Mouse (Mus musculus) macrophage (primary cell): Measurements from ENCODE around the gene Tex30. TPM values are rescaled to one million over a fixed set of nuclear protein-coding genes. Genes with fewer than 3 reads are reported as not detected.
"Not testable (repeated sequence)": the region's sequence is repeated elsewhere in the genome, so short reads cannot be mapped to it uniquely, and the experiment has no call there.

Experiments used
- H3K27ac ChIP-seq: fragments of 350-480 bp; formaldehyde crosslinking; 2 replicates; pipeline ENCODE4 v1.9.0; 2021
- H3K36me3 ChIP-seq: fragments of 350-480 bp; formaldehyde crosslinking; 2 replicates; pipeline ENCODE4 v1.9.0; 2021; ENCODE audit errors: inconsistent target
- H3K4me3 ChIP-seq: fragments of 350-480 bp; formaldehyde crosslinking; 2 replicates; pipeline ENCODE4 v1.9.0; 2021; ENCODE audit errors: inconsistent target
- H3K79me2 ChIP-seq: fragments of 350-480 bp; formaldehyde crosslinking; 2 replicates; pipeline ENCODE4 v1.9.0; 2021; ENCODE audit errors: inconsistent target
- WGBS: methylation state at CpG from one replicate; pipeline ENCODE4 v1.1.7; 2026; ENCODE audit warnings: inconsistent platforms; ENCODE audit not compliant: missing documents; 5-methylcytosine and 5-hydroxymethylcytosine counted together
- polyA plus RNA-seq: library from polyadenylated mRNA; stranded (reverse); fragments of 250-400 nt; gene quantifications from 3 replicates; pipeline ENCODE4 v1.2.4, GENCODE M21; 2018; ENCODE audit warnings: inconsistent platforms

Gene Tex30
- polyA plus RNA-seq, 1 experiment from 2014 or later, result 6.4 TPM

DNA sequence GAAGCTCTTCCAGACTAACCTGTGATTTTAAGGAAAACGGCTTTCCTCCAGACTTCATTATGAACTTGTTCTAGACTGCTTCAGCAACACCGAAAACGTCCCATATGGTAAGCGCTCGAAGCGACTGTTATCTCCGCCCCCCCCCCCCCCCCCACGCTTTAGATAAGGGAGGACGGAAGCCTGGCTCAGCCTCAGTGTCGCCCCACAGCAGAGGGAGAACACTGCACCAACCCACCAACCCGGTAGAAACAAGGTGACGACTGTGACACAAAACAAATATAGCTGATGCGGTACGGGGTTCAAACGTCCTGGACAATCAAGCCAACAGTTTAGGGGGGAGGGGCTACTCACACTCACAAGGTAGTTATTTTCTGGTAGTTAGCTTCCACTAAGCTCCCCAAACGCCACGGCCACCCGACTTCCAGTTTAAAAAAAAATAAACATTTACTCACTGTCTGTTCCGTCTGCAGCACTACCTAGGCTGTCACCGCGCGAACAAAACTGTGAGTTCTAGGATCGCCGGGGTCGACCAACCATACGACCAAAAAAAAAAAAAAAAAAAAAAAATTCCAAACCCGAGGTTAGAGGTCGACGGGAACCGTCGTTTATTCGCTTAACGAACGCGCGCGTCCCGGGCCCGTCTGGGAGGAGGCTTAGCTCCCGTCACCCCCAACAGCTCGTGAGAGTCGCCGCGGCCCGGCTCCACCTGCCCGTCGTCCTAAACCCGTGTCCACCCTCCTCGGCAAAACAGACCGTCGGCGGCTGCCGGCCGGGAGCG is 604 bp downstream of the Tex30 start:
- no peaks in the 10 kb centered on the region for H3K36me3 ChIP-seq
- peak overlapping the region; percentile 22; the same call in 1 of the 2 replicates for H3K27ac ChIP-seq
- WGBS, result 1% methylated on average over 53 of the region's 55 CpGs
- peak overlapping the region; percentile 74 for H3K4me3 ChIP-seq
- H3K79me2 ChIP-seq, result peaks cover 46% of the 10 kb centered on the region

DNA sequence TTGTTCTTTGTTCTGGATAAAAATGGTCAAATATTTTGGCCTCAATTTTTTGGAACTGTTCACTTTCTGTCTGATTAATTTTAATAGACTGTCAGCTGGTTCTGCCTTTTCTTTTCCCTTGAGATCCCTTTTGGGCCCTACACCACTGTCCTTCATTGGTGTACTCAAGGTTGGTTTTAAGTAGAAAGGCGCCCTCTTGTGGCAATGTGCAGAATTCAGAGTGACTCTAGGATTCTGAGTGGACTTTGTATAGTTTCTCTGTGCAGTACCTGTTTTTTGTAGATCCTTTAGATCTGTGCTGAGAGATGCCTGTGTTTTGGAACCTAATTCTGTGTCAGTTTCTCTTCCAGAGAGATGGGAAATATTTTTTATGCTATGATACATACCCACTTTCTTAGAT is 37.6 kb downstream of the Tex30 start:
- 0% methylated on average over 1 of the region's 1 CpGs for WGBS
- Histone ChIP-seq H3K27ac (no peak overlapping the region), H3K4me3 (no peak overlapping the region), H3K36me3 (no peaks in the 10 kb centered on the region), H3K79me2 (no peaks in the 10 kb centered on the region)

DNA sequence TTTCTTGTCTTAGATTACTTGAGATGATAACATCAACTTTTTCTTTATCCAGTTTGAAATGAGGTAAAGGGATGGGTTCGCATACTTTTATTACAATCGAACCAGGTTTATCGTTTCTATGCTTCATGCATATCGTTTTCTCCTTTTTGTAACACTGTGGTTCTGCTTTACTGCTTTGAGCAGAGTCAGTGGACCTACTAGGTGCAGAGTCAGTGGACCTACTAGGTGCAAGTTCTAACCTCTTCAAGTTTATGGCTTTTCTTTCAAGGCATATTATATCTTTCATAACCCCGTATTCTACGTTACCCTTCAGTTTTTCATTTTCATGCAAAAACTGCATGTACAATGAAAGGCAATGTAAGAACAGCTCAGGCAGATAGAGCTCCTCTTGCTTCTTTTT is 38.8 kb downstream of the Tex30 start:
- H3K4me3 ChIP-seq, result no peak overlapping the region
- WGBS, result 96% methylated on average over 6 of the region's 6 CpGs
- H3K27ac ChIP-seq, result no peak overlapping the region
- no peaks in the 10 kb centered on the region for H3K79me2 ChIP-seq
- H3K36me3 ChIP-seq, result no peaks in the 10 kb centered on the region

DNA sequence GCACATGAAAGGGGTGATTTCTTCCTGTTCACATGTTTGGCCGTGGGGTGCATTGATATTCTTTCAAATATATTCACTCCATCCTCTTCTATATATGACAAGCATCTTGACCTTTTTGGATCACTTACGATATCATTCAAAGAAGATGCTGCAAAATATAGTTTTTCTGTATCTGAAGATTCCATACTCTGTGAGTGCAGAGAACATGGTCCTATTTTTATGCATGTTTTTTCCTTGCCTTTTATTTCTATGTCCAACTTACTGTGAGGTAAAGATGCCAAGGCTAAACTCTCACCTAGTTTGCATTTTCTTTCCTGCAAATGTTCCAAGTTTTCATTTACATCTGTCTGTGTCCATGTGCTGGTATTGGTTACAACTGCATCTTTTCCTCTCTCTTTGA is 40.4 kb downstream of the Tex30 start, which contains the start of gene Gm8251:
TSS of gene Gm8251 (minus strand) at position 101 of the 400 bp plus-strand sequence.
- Histone ChIP-seq H3K79me2 (no peaks in the 10 kb centered on the region), H3K36me3 (no peaks in the 10 kb centered on the region), H3K27ac (no peak within 1 kb of the TSS), H3K4me3 (no peak within 1 kb of the TSS)
- 85% methylated on average over 2 of the region's 2 CpGs for WGBS

GRCm38 (mm10) chr1:44057805-44058204 is 44.4 kb downstream of the Tex30 start:
- WGBS, result 84% methylated on average over 3 of the region's 3 CpGs
- H3K36me3 ChIP-seq, result no peaks in the 10 kb centered on the region
- no peaks in the 10 kb centered on the region for H3K79me2 ChIP-seq
- no peak overlapping the region for H3K4me3 ChIP-seq
- no peak overlapping the region for H3K27ac ChIP-seq

DNA sequence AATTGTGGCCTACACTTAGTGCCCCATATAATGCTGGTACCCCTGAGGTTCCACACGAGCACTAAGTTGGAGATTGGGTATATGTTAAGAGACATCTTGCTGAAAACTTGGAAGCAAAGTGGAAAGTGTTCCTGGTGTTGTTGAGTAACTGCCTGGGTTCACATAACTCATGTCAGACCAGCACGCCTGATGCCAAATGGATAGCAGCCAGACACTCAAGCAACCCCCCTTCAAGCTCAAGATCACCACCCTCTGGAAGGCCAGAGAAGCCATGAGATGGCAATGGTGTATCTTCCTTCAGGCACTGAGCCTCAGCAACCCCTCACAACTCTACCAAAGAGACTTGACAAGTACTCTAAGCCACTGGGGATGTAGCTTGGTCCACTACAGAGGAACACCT is 55.7 kb downstream of the Tex30 start:
- Histone ChIP-seq H3K4me3 (no peak overlapping the region), H3K36me3 (no peaks in the 10 kb centered on the region), H3K79me2 (no peaks in the 10 kb centered on the region), H3K27ac (no peak overlapping the region)
- WGBS, result 100% methylated on average over 2 of the region's 2 CpGs

GRCm38 (mm10) chr1:44045689-44046088 is 56.6 kb downstream of the Tex30 start:
- 95% methylated on average over 4 of the region's 5 CpGs for WGBS
- H3K36me3 ChIP-seq, H3K4me3 ChIP-seq, H3K79me2 ChIP-seq, H3K27ac ChIP-seq: not testable (repeated sequence)

GRCm38 (mm10) chr1:44042555-44042915 is 59.7 kb downstream of the Tex30 start:
- Histone ChIP-seq H3K36me3 (no peaks in the 10 kb centered on the region), H3K4me3 (peak overlapping the region; percentile 24; the same call in 1 of the 2 replicates), H3K79me2 (no peaks in the 10 kb centered on the region), H3K27ac (no peak overlapping the region)
- WGBS, result 14% methylated on average over 3 of the region's 6 CpGs

DNA sequence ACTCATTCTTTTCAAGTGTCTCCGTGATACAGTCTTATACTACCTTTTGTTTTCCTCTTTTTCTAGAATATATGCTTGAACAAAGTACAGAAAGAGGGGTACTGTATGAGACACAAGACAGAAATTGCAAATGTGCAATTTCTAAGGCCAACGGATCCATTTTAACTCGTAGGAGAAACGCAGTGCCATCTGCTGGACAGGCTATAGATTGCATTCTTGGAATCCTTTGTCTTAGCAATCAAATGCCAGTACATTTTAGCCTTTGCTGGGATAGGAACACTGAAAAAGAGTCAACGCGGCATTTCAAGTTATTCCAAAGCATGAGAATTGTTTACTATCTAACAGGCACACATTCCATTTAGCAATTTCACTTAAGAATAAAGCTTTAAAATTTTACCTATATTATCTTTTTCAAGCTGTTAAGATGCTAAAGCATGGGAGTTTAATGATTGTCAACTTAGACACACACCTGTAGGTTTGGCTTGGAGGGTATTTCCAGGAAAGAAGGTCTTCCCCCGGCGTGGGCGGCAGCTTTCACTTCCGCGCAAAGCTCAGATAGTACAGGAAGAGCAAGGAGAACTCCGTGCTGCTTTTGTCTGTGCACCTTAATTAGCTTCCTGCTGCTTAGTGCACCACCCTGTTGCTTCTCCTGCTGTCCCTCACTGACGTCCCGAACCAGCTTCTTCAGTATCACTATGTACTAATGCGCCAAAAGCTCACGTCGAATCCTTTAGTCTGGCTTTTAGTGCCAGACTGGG is 60.3 kb downstream of the Tex30 start:
- Histone ChIP-seq H3K79me2 (no peaks in the 10 kb centered on the region), H3K27ac (no peak overlapping the region)
- 2% methylated on average over 17 of the region's 17 CpGs for WGBS

More for the DNA sequence above, 60.3 kb downstream of the Tex30 start:
- peak overlapping the region; percentile 24; the same call in 1 of the 2 replicates for H3K4me3 ChIP-seq
- H3K36me3 ChIP-seq, result no peaks in the 10 kb centered on the region

Other genes with a start within 250 kb of the Tex30 start
- gene Tpp2, start 168.8 kb downstream of the Tex30 start, polyA plus RNA-seq, result 34.3 to 46.0 TPM (median 42.9 TPM) in 3 replicates
- not detected in 3 replicates for gene Mettl21c, start 82.4 kb downstream of the Tex30 start, polyA plus RNA-seq
- gene Gm8251, start 40.5 kb downstream of the Tex30 start, polyA plus RNA-seq, result not detected in 3 replicates
- gene Kdelc1, start 16.4 kb upstream of the Tex30 start, polyA plus RNA-seq, result 8.4 to 13.7 TPM (median 9.8 TPM) in 3 replicates
- 9.3 to 13.5 TPM (median 13.2 TPM) in 3 replicates for gene Bivm, start 16.5 kb upstream of the Tex30 start, polyA plus RNA-seq
- 6.4 to 9.2 TPM (median 8.6 TPM) in 3 replicates for gene Ercc5, start 45.3 kb upstream of the Tex30 start, polyA plus RNA-seq
- not detected in 3 replicates for gene Mettl21e, start 116.5 kb upstream of the Tex30 start, polyA plus RNA-seq